Mouse (Mus musculus): ENCODE measurements around the gene Aqr. TPM values are rescaled to one million over a fixed set of nuclear protein-coding genes. Genes with fewer than 3 reads are reported as not detected.

The Aqr gene
- polyA plus RNA-seq, 1 experiment from 2014 or later = 16.3 TPM

- peaks cover 6% of the 10 kb centered on the region for H3K4me1 ChIP-seq (ENCODE audit: control insufficient read depth, low read depth, low read length)
- H3K9me3 ChIP-seq (replicated peaks; ENCODE audit: control insufficient read depth, low read length) = no peaks in the 10 kb centered on the region
- 62% methylated on average over 4 of the region's 4 CpGs for WGBS (ENCODE audit: insufficient replicate concordance)
- ATAC-seq (ENCODE audit: low read depth) = no peak
- H3K27ac ChIP-seq (ENCODE audit: low read length) = no peak overlapping the region
- no peak overlapping the region for H3K4me3 ChIP-seq (ENCODE audit: low read depth, low read length)
- no peaks in the 10 kb centered on the region for H3K36me3 ChIP-seq (ENCODE audit: control insufficient read depth, insufficient read depth)
- H3K9ac ChIP-seq (ENCODE audit: low read depth, low read length) = no peak overlapping the region
- H3K4me2 ChIP-seq (ENCODE audit: low read depth, low read length) = no peak overlapping the region
- no peaks in the 10 kb centered on the region for H3K27me3 ChIP-seq (ENCODE audit: control insufficient read depth, insufficient read depth, low read depth, low read length)
Observed at GRCm38 (mm10) chr2:114177802-114178733, 8.8 kb downstream of the Aqr start.

- Histone ChIP-seq H3K36me3 (ENCODE audit: control insufficient read depth, insufficient read depth) (no peaks in the 10 kb centered on the region; the same call in 1 of the 2 replicates), H3K4me2 (ENCODE audit: low read depth, low read length) (peak overlapping the region; percentile 67), H3K9ac (ENCODE audit: low read depth, low read length) (peak overlapping the region; percentile 85), H3K4me3 (ENCODE audit: low read depth, low read length) (peak overlapping the region; percentile 81), H3K9me3 (replicated peaks; ENCODE audit: control insufficient read depth, low read length) (no peaks in the 10 kb centered on the region), H3K27ac (ENCODE audit: low read length) (no peak overlapping the region), H3K4me1 (ENCODE audit: control insufficient read depth, low read depth, low read length) (peaks cover 6% of the 10 kb centered on the region), H3K27me3 (ENCODE audit: control insufficient read depth, insufficient read depth, low read depth, low read length) (no peaks in the 10 kb centered on the region)
- under 1% methylated on average over 44 of the region's 44 CpGs for WGBS (ENCODE audit: insufficient replicate concordance)
- peak; percentile 90 for ATAC-seq (ENCODE audit: low read depth)
Observed at GRCm38 (mm10) chr2:114174651-114175484, 12.0 kb downstream of the Aqr start.

- Histone ChIP-seq H3K9me3 (replicated peaks; ENCODE audit: control insufficient read depth, low read length) (no peaks in the 10 kb centered on the region), H3K27me3 (ENCODE audit: control insufficient read depth, insufficient read depth, low read depth, low read length) (no peaks in the 10 kb centered on the region), H3K4me3 (ENCODE audit: low read depth, low read length) (peak overlapping the region; percentile 81), H3K27ac (ENCODE audit: low read length) (no peak overlapping the region), H3K4me2 (ENCODE audit: low read depth, low read length) (peak overlapping the region; percentile 67), H3K9ac (ENCODE audit: low read depth, low read length) (no peak overlapping the region), H3K4me1 (ENCODE audit: control insufficient read depth, low read depth, low read length) (peaks cover 6% of the 10 kb centered on the region), H3K36me3 (ENCODE audit: control insufficient read depth, insufficient read depth) (no peaks in the 10 kb centered on the region; the same call in 1 of the 2 replicates)
- ATAC-seq (ENCODE audit: low read depth) = peak; percentile 59
Observed at GRCm38 (mm10) chr2:114173248-114173647, 13.6 kb downstream of the Aqr start.

DNA sequence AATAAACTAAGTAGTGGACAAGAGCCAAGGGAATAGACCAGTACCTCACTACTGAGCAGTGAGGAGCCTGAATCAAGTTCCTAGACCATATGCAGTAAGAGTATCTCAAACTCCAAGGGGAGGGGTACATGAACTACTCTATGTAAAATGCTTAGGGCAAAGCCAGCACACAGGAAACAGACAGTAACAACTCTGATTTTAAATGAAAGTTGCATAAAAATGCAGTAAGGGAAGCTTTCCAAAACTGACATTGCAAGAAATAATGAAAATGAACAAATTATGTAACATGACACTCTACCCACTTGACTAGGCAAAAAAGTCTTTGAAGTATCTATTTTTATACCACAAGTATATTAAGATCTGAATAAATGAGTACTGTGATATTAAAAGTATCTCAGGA, 19.0 kb downstream of the Aqr start:
- H3K9me3 ChIP-seq (replicated peaks; ENCODE audit: control insufficient read depth, low read length) = no peaks in the 10 kb centered on the region
- H3K27ac ChIP-seq (ENCODE audit: low read length) = no peak overlapping the region
- ATAC-seq (ENCODE audit: low read depth) = no peak
- H3K4me3 ChIP-seq (ENCODE audit: low read depth, low read length) = no peak overlapping the region
- peaks cover 15% of the 10 kb centered on the region for H3K36me3 ChIP-seq (ENCODE audit: control insufficient read depth, insufficient read depth)
- H3K4me2 ChIP-seq (ENCODE audit: low read depth, low read length) = no peak overlapping the region
- H3K9ac ChIP-seq (ENCODE audit: low read depth, low read length) = no peak overlapping the region
- H3K4me1 ChIP-seq (ENCODE audit: control insufficient read depth, low read depth, low read length) = no peaks in the 10 kb centered on the region
- no peaks in the 10 kb centered on the region for H3K27me3 ChIP-seq (ENCODE audit: control insufficient read depth, insufficient read depth, low read depth, low read length)

DNA sequence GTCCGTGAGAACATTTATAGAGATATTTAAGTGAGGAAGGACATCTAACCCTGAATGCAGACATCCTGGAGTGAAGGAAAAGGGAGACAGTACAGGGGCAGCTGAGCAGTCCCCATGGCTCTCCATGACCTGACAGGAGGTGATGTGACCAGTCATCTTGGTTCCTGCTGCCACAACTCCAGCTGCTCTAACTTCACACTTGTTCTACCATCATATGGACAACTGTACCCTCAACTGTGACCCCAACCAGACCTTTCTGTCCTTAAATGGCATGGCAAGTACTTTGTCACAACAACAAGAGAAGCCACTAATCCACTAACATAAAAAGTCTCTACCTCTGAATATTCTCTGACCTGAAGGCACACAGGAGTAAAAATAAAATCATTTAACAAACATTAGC, 24.8 kb downstream of the Aqr start:
- no peak overlapping the region for H3K9ac ChIP-seq (ENCODE audit: low read depth, low read length)
- H3K4me3 ChIP-seq (ENCODE audit: low read depth, low read length) = no peak overlapping the region
- WGBS (ENCODE audit: insufficient replicate concordance) = 92% methylated on average over 1 of the region's 1 CpGs
- peaks cover 24% of the 10 kb centered on the region for H3K36me3 ChIP-seq (ENCODE audit: control insufficient read depth, insufficient read depth)
- no peaks in the 10 kb centered on the region for H3K27me3 ChIP-seq (ENCODE audit: control insufficient read depth, insufficient read depth, low read depth, low read length)
- H3K4me1 ChIP-seq (ENCODE audit: control insufficient read depth, low read depth, low read length) = no peaks in the 10 kb centered on the region; the same call in 1 of the 2 replicates
- H3K27ac ChIP-seq (ENCODE audit: low read length) = no peak overlapping the region
- no peak overlapping the region for H3K4me2 ChIP-seq (ENCODE audit: low read depth, low read length)
- no peak for ATAC-seq (ENCODE audit: low read depth)
- no peaks in the 10 kb centered on the region for H3K9me3 ChIP-seq (replicated peaks; ENCODE audit: control insufficient read depth, low read length)

DNA sequence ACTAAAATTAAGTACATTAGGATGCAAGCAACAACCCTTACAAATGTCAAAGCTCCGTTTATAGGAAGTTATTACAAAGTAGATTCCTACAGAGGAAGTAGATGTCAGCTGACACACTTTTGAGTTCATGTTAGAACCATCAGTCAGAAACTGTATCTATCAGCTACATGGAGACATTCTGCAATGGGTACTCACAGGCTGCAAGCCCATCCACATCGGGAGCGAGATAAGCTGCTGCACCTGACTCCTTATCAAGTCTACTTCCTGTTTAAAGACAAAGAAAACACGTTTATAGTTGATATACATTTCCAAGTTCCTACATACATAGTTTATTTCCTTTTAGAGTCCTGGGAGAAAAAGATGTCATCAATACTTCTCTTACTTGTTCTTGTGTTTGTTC, 29.5 kb downstream of the Aqr start:
- Histone ChIP-seq H3K4me3 (ENCODE audit: low read depth, low read length) (no peak overlapping the region), H3K9me3 (replicated peaks; ENCODE audit: control insufficient read depth, low read length) (no peaks in the 10 kb centered on the region), H3K36me3 (ENCODE audit: control insufficient read depth, insufficient read depth) (peaks cover 22% of the 10 kb centered on the region), H3K9ac (ENCODE audit: low read depth, low read length) (no peak overlapping the region), H3K4me2 (ENCODE audit: low read depth, low read length) (no peak overlapping the region), H3K4me1 (ENCODE audit: control insufficient read depth, low read depth, low read length) (peaks cover 3% of the 10 kb centered on the region; the same call in 1 of the 2 replicates), H3K27ac (ENCODE audit: low read length) (no peak overlapping the region), H3K27me3 (ENCODE audit: control insufficient read depth, insufficient read depth, low read depth, low read length) (no peaks in the 10 kb centered on the region)
- WGBS (ENCODE audit: insufficient replicate concordance) = 23% methylated on average over 4 of the region's 4 CpGs
- ATAC-seq (ENCODE audit: low read depth) = peak; percentile 66

- peak; percentile 83 for ATAC-seq (ENCODE audit: low read depth)
- WGBS (ENCODE audit: insufficient replicate concordance) = 35% methylated on average over 1 of the region's 1 CpGs
- Histone ChIP-seq H3K9me3 (replicated peaks; ENCODE audit: control insufficient read depth, low read length) (no peaks in the 10 kb centered on the region), H3K27me3 (ENCODE audit: control insufficient read depth, insufficient read depth, low read depth, low read length) (no peaks in the 10 kb centered on the region), H3K4me3 (ENCODE audit: low read depth, low read length) (no peak overlapping the region), H3K4me2 (ENCODE audit: low read depth, low read length) (no peak overlapping the region), H3K36me3 (ENCODE audit: control insufficient read depth, insufficient read depth) (peaks cover 22% of the 10 kb centered on the region), H3K9ac (ENCODE audit: low read depth, low read length) (no peak overlapping the region), H3K27ac (ENCODE audit: low read length) (no peak overlapping the region), H3K4me1 (ENCODE audit: control insufficient read depth, low read depth, low read length) (peaks cover 3% of the 10 kb centered on the region; the same call in 1 of the 2 replicates)
Observed at GRCm38 (mm10) chr2:114156639-114157038, 30.2 kb downstream of the Aqr start.

DNA sequence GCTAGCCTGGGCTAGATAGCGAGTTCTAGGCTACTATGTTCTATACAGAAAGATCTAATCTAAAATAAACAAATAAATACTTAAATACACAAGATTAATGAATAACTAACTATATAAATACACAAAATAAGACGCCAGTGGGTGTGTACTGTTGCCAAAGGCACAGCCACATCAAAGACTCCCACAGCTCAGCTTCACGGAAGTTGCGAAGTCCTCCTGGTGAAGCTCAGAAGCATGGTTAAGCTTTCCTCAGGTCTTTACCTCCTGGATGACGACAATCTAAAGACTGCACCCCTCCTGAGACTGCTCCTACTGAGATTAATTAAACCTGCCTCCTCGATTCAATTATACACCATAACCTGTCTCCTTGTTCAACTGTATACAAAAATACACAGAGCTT, 33.6 kb downstream of the Aqr start:
- Histone ChIP-seq H3K4me3 (ENCODE audit: low read depth, low read length) (no peak overlapping the region), H3K9me3 (replicated peaks; ENCODE audit: control insufficient read depth, low read length) (no peaks in the 10 kb centered on the region), H3K36me3 (ENCODE audit: control insufficient read depth, insufficient read depth) (peaks cover 35% of the 10 kb centered on the region), H3K9ac (ENCODE audit: low read depth, low read length) (no peak overlapping the region), H3K27me3 (ENCODE audit: control insufficient read depth, insufficient read depth, low read depth, low read length) (no peaks in the 10 kb centered on the region), H3K4me1 (ENCODE audit: control insufficient read depth, low read depth, low read length) (peaks cover 3% of the 10 kb centered on the region; the same call in 1 of the 2 replicates), H3K4me2 (ENCODE audit: low read depth, low read length) (no peak overlapping the region), H3K27ac (ENCODE audit: low read length) (no peak overlapping the region)
- ATAC-seq (ENCODE audit: low read depth) = no peak
- 79% methylated on average over 6 of the region's 6 CpGs for WGBS (ENCODE audit: insufficient replicate concordance)
